Mouse (Mus musculus) forelimb bud, embryonic 11.5 days (tissue): ENCODE data around the gene Wdr24.

Experiments used
- DNase-seq: peaks from one replicate; pipeline ENCODE4 v3.0.0-alpha.2; 2012; ENCODE audit warnings: low read depth, low spot score

The Wdr24 gene

GRCm38 (mm10) chr17:25831451-25832281 lies 8.2 kb downstream of the Wdr24 start:
- DNase-seq: no peak

- peak; percentile 99 for DNase-seq
Measured at GRCm38 (mm10) chr17:25832436-25833290, 9.2 kb downstream of the Wdr24 start.

GRCm38 (mm10) chr17:25833291-25833663 lies 9.8 kb downstream of the Wdr24 start, which contains the start of gene Stub1:
Gene Stub1 (minus strand): TSS chr17:25833404.
- DNase-seq: peak; percentile 85

GRCm38 (mm10) chr17:25833961-25834594 lies 10.7 kb downstream of the Wdr24 start:
- DNase-seq: no peak

- DNase-seq: no peak
Measured at GRCm38 (mm10) chr17:25834595-25835222, 11.3 kb downstream of the Wdr24 start.

GRCm38 (mm10) chr17:25835301-25835700 lies 11.9 kb downstream of the Wdr24 start:
- DNase-seq: no peak

- no peak for DNase-seq
Measured at GRCm38 (mm10) chr17:25835816-25836215, 12.4 kb downstream of the Wdr24 start.

- DNase-seq: no peak
Measured at GRCm38 (mm10) chr17:25836397-25837075, 13.1 kb downstream of the Wdr24 start.

GRCm38 (mm10) chr17:25837076-25837410 lies 13.6 kb downstream of the Wdr24 start, which contains the start of gene Rhbdl1:
Gene Rhbdl1 (minus strand): TSS chr17:25837295.
- DNase-seq: no peak

GRCm38 (mm10) chr17:25837533-25837932 lies 14.1 kb downstream of the Wdr24 start:
- no peak for DNase-seq

- DNase-seq: no peak
Measured at GRCm38 (mm10) chr17:25838904-25839303, 15.5 kb downstream of the Wdr24 start.

GRCm38 (mm10) chr17:25839455-25840235 lies 16.2 kb downstream of the Wdr24 start:
- DNase-seq: no peak

- DNase-seq: no peak
Measured at GRCm38 (mm10) chr17:25840519-25840918, 17.1 kb downstream of the Wdr24 start.

GRCm38 (mm10) chr17:25841117-25841880 lies 17.9 kb downstream of the Wdr24 start, which contains the start of gene Gm20683:
Gene Gm20683 (minus strand): TSS chr17:25841763.
- no peak for DNase-seq

GRCm38 (mm10) chr17:25842509-25842908 lies 19.1 kb downstream of the Wdr24 start:
- no peak for DNase-seq

- DNase-seq: no peak
Measured at GRCm38 (mm10) chr17:25843122-25843521, 19.7 kb downstream of the Wdr24 start.

GRCm38 (mm10) chr17:25843636-25844395 lies 20.4 kb downstream of the Wdr24 start:
- DNase-seq: no peak

GRCm38 (mm10) chr17:25844396-25844901 lies 21.0 kb downstream of the Wdr24 start, which contains the start of gene Rhot2:
Gene Rhot2 (minus strand): TSS chr17:25844851.
- peak; percentile 89 for DNase-seq
